Mouse (Mus musculus): ENCODE measurements around the gene Cpsf4l. TPM values are rescaled to one million over a fixed set of nuclear protein-coding genes. Genes with fewer than 3 reads are reported as not detected.
A peak's percentile ranks its signal among the peaks of the same experiment; 100 is the strongest.

Cpsf4l gene
- polyA plus RNA-seq, 1 experiment from 2014 or later: not detected

GRCm38 (mm10) chr11:113677378-113677777 lies 32.4 kb downstream of the Cpsf4l start:
- H3K4me2 ChIP-seq: no peak overlapping the region
- WGBS (ENCODE audit: insufficient replicate concordance): 98% methylated on average over 2 of the region's 2 CpGs
- H3K4me1 ChIP-seq (replicated peaks): peaks cover 58% of the 10 kb centered on the region
- no peak overlapping the region for H3K27ac ChIP-seq
- H3K9ac ChIP-seq: no peak overlapping the region
- H3K36me3 ChIP-seq: peaks cover 69% of the 10 kb centered on the region
- H3K9me3 ChIP-seq (replicated peaks): no peaks in the 10 kb centered on the region
- DNase-seq (no peak), ATAC-seq (ENCODE audit: low read depth) (no peak)
- H3K27me3 ChIP-seq: no peaks in the 10 kb centered on the region
- no peak overlapping the region for H3K4me3 ChIP-seq (replicated peaks)

DNA sequence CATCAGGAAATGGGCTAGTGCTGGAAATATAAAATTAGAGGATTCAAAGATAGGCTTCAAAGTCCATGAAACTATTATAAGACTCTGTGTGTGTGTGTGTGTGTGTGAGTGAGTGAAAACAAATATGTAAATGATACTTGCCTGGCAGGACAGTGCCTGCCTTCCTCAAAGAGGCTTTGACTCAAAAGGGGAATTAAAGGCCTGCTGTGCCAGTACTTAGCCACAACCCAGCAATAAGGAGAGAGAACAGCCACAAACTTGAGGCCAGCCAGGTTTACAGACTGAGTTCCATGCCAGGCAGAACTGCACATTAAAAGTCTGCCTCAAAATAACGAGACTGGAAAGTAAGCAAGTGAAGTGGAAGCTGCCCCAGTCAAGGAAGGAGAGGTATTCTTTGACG lies 33.0 kb downstream of the Cpsf4l start:
- Histone ChIP-seq H3K9me3 (replicated peaks) (no peaks in the 10 kb centered on the region), H3K4me3 (replicated peaks) (no peak overlapping the region), H3K9ac (no peak overlapping the region), H3K36me3 (peaks cover 74% of the 10 kb centered on the region), H3K4me1 (replicated peaks) (peaks cover 56% of the 10 kb centered on the region), H3K27ac (no peak overlapping the region), H3K4me2 (no peak overlapping the region), H3K27me3 (no peaks in the 10 kb centered on the region)
- ATAC-seq (ENCODE audit: low read depth) (no peak), DNase-seq (no peak)
- WGBS (ENCODE audit: insufficient replicate concordance): 92% methylated on average over 2 of the region's 2 CpGs

GRCm38 (mm10) chr11:113674595-113674994 lies 35.2 kb downstream of the Cpsf4l start:
- Histone ChIP-seq H3K4me1 (replicated peaks) (peaks cover 53% of the 10 kb centered on the region), H3K27me3 (no peaks in the 10 kb centered on the region), H3K9me3 (replicated peaks) (no peaks in the 10 kb centered on the region), H3K27ac (no peak overlapping the region), H3K36me3 (peaks cover 91% of the 10 kb centered on the region), H3K4me2 (no peak overlapping the region), H3K4me3 (replicated peaks) (no peak overlapping the region), H3K9ac (no peak overlapping the region)
- WGBS (ENCODE audit: insufficient replicate concordance): 88% methylated on average over 5 of the region's 5 CpGs
- DNase-seq (no peak), ATAC-seq (ENCODE audit: low read depth) (no peak)

GRCm38 (mm10) chr11:113673614-113674013 lies 36.2 kb downstream of the Cpsf4l start:
- Histone ChIP-seq H3K4me1 (replicated peaks) (peaks cover 55% of the 10 kb centered on the region), H3K27ac (no peak overlapping the region), H3K9ac (no peak overlapping the region), H3K27me3 (no peaks in the 10 kb centered on the region), H3K4me3 (replicated peaks) (no peak overlapping the region), H3K9me3 (replicated peaks) (no peaks in the 10 kb centered on the region), H3K36me3 (peaks cover 97% of the 10 kb centered on the region), H3K4me2 (no peak overlapping the region)
- ATAC-seq (ENCODE audit: low read depth): no peak
- WGBS (ENCODE audit: insufficient replicate concordance): 96% methylated on average over 4 of the region's 4 CpGs
- no peak for DNase-seq

DNA sequence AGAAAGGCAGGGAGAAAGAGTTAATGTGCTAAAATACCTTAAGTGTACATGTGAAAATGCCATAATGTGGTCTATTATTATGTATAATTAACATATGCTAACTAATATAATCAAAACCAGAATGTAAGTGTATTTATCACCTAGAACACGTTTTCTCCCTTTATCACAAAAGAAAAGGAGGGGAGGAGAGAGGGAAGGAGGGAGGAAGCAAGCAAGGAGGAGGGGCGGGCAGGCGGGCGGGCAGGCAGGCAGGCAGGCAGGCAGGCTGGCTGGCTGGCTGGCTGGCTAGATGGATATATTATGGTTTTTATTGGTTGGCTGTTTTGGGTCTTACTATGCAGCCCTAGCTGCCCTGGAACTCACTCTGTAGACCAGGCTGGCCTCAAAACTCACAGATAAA lies 40.1 kb downstream of the Cpsf4l start:
- no peaks in the 10 kb centered on the region for H3K9me3 ChIP-seq (replicated peaks)
- peaks cover 78% of the 10 kb centered on the region for H3K4me1 ChIP-seq (replicated peaks)
- no peak overlapping the region for H3K4me2 ChIP-seq
- peak overlapping the region; percentile 45; the same call in 1 of the 2 replicates for H3K27ac ChIP-seq
- peaks cover 91% of the 10 kb centered on the region for H3K36me3 ChIP-seq
- 40% methylated on average over 4 of the region's 4 CpGs for WGBS (ENCODE audit: insufficient replicate concordance)
- H3K9ac ChIP-seq: no peak overlapping the region
- no peak overlapping the region for H3K4me3 ChIP-seq (replicated peaks)
- ATAC-seq (ENCODE audit: low read depth): peak; percentile 28; the same call in 1 of the 2 replicates
- DNase-seq: no peak
- H3K27me3 ChIP-seq: no peaks in the 10 kb centered on the region

- H3K9ac ChIP-seq: no peak overlapping the region
- no peaks in the 10 kb centered on the region for H3K27me3 ChIP-seq
- no peak for ATAC-seq (ENCODE audit: low read depth)
- H3K27ac ChIP-seq: peak overlapping the region; percentile 82; the same call in 1 of the 2 replicates
- H3K4me1 ChIP-seq (replicated peaks): peaks cover 77% of the 10 kb centered on the region
- no peaks in the 10 kb centered on the region for H3K9me3 ChIP-seq (replicated peaks)
- DNase-seq: no peak
- 84% methylated on average over 5 of the region's 5 CpGs for WGBS (ENCODE audit: insufficient replicate concordance)
- no peak overlapping the region for H3K4me2 ChIP-seq
- no peak overlapping the region for H3K4me3 ChIP-seq (replicated peaks)
- peaks cover 91% of the 10 kb centered on the region for H3K36me3 ChIP-seq
Measured at GRCm38 (mm10) chr11:113668857-113669256, 41.0 kb downstream of the Cpsf4l start.

GRCm38 (mm10) chr11:113667704-113668103 lies 42.1 kb downstream of the Cpsf4l start:
- Histone ChIP-seq H3K4me1 (replicated peaks) (peaks cover 70% of the 10 kb centered on the region), H3K4me3 (replicated peaks) (no peak overlapping the region), H3K4me2 (no peak overlapping the region), H3K9ac (0 out of 2 replicates have a peak overlapping the region, but pooled peaks have one; percentile 57), H3K27me3 (no peaks in the 10 kb centered on the region), H3K27ac (peak overlapping the region; percentile 82), H3K9me3 (replicated peaks) (no peaks in the 10 kb centered on the region), H3K36me3 (peaks cover 91% of the 10 kb centered on the region)
- 70% methylated on average over 4 of the region's 4 CpGs for WGBS (ENCODE audit: insufficient replicate concordance)
- DNase-seq (no peak), ATAC-seq (ENCODE audit: low read depth) (no peak)

GRCm38 (mm10) chr11:113667122-113667521 lies 42.7 kb downstream of the Cpsf4l start:
- peak overlapping the region; percentile 82 for H3K27ac ChIP-seq
- no peaks in the 10 kb centered on the region for H3K27me3 ChIP-seq
- WGBS (ENCODE audit: insufficient replicate concordance): 78% methylated on average over 2 of the region's 2 CpGs
- ATAC-seq (ENCODE audit: low read depth) (no peak), DNase-seq (no peak)
- H3K4me2 ChIP-seq: peak overlapping the region; percentile 56
- H3K9me3 ChIP-seq (replicated peaks): no peaks in the 10 kb centered on the region
- peaks cover 91% of the 10 kb centered on the region for H3K36me3 ChIP-seq
- H3K4me1 ChIP-seq (replicated peaks): peaks cover 65% of the 10 kb centered on the region
- peak overlapping the region; percentile 20; the same call in 1 of the 2 replicates for H3K4me3 ChIP-seq (replicated peaks)
- peak overlapping the region; percentile 57; the same call in 1 of the 2 replicates for H3K9ac ChIP-seq

GRCm38 (mm10) chr11:113666648-113667047 lies 43.2 kb downstream of the Cpsf4l start:
- 36% methylated on average over 10 of the region's 10 CpGs for WGBS (ENCODE audit: insufficient replicate concordance)
- Histone ChIP-seq H3K4me1 (replicated peaks) (peaks cover 62% of the 10 kb centered on the region), H3K9me3 (replicated peaks) (no peaks in the 10 kb centered on the region), H3K4me2 (peak overlapping the region; percentile 56), H3K4me3 (replicated peaks) (peak overlapping the region; percentile 20), H3K36me3 (peaks cover 91% of the 10 kb centered on the region), H3K9ac (peak overlapping the region; percentile 57), H3K27me3 (no peaks in the 10 kb centered on the region), H3K27ac (peak overlapping the region; percentile 82)
- ATAC-seq (ENCODE audit: low read depth) (peak; percentile 41; the same call in 1 of the 2 replicates), DNase-seq (no peak)

GRCm38 (mm10) chr11:113666205-113666604 lies 43.6 kb downstream of the Cpsf4l start:
- peak overlapping the region; percentile 56 for H3K4me2 ChIP-seq
- 32% methylated on average over 6 of the region's 6 CpGs for WGBS (ENCODE audit: insufficient replicate concordance)
- peak; percentile 47 for DNase-seq
- H3K27me3 ChIP-seq: no peaks in the 10 kb centered on the region
- no peak overlapping the region for H3K4me3 ChIP-seq (replicated peaks)
- H3K27ac ChIP-seq: peak overlapping the region; percentile 82
- peaks cover 58% of the 10 kb centered on the region for H3K4me1 ChIP-seq (replicated peaks)
- no peak overlapping the region for H3K9ac ChIP-seq
- H3K9me3 ChIP-seq (replicated peaks): no peaks in the 10 kb centered on the region
- H3K36me3 ChIP-seq: peaks cover 91% of the 10 kb centered on the region
- peak; percentile 71 for ATAC-seq (ENCODE audit: low read depth)

DNA sequence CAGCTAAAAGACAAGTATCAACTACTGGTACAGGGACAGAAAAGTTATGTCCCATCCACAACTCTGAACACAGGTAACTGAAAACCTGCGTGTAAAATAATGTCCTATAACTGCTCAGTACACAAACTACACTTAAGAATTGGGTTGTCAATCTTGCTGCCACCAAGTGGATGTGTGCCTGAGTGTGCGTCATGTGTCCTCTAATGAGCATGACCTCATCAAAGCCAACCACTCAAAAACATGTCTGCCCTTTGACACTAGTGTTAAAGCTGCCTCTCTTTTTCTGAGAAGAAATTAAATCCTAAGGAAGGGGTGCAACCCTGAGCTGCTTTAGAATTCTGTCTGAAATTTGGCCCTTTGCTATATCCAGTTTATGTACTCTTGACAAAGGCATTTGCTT lies 45.5 kb downstream of the Cpsf4l start:
- Histone ChIP-seq H3K4me2 (no peak overlapping the region), H3K27ac (no peak overlapping the region), H3K9ac (no peak overlapping the region), H3K4me1 (replicated peaks) (peaks cover 41% of the 10 kb centered on the region), H3K27me3 (no peaks in the 10 kb centered on the region), H3K9me3 (replicated peaks) (no peaks in the 10 kb centered on the region), H3K36me3 (peaks cover 93% of the 10 kb centered on the region), H3K4me3 (replicated peaks) (no peak overlapping the region)
- 83% methylated on average over 2 of the region's 2 CpGs for WGBS (ENCODE audit: insufficient replicate concordance)
- ATAC-seq (ENCODE audit: low read depth) (no peak), DNase-seq (no peak)

- Histone ChIP-seq H3K4me3 (replicated peaks) (no peak overlapping the region), H3K4me1 (replicated peaks) (peaks cover 17% of the 10 kb centered on the region), H3K27ac (no peak overlapping the region), H3K4me2 (no peak overlapping the region), H3K9me3 (replicated peaks) (no peaks in the 10 kb centered on the region), H3K27me3 (no peaks in the 10 kb centered on the region), H3K9ac (no peak overlapping the region), H3K36me3 (peaks cover 93% of the 10 kb centered on the region)
- no peak for DNase-seq
- WGBS (ENCODE audit: insufficient replicate concordance): 84% methylated on average over 18 of the region's 18 CpGs
- no peak for ATAC-seq (ENCODE audit: low read depth)
Measured at GRCm38 (mm10) chr11:113661835-113662351, 47.9 kb downstream of the Cpsf4l start.

All from liver, embryonic 13.5 days (tissue).